Mouse (Mus musculus): ENCODE data around the gene Bbs4. TPM values are rescaled to one million over a fixed set of nuclear protein-coding genes. Genes with fewer than 3 reads are reported as not detected.

Bbs4 gene
- total and polyA plus RNA-seq, 2 experiments from 2014 or later: 36.7 to 56.0 TPM

DNA sequence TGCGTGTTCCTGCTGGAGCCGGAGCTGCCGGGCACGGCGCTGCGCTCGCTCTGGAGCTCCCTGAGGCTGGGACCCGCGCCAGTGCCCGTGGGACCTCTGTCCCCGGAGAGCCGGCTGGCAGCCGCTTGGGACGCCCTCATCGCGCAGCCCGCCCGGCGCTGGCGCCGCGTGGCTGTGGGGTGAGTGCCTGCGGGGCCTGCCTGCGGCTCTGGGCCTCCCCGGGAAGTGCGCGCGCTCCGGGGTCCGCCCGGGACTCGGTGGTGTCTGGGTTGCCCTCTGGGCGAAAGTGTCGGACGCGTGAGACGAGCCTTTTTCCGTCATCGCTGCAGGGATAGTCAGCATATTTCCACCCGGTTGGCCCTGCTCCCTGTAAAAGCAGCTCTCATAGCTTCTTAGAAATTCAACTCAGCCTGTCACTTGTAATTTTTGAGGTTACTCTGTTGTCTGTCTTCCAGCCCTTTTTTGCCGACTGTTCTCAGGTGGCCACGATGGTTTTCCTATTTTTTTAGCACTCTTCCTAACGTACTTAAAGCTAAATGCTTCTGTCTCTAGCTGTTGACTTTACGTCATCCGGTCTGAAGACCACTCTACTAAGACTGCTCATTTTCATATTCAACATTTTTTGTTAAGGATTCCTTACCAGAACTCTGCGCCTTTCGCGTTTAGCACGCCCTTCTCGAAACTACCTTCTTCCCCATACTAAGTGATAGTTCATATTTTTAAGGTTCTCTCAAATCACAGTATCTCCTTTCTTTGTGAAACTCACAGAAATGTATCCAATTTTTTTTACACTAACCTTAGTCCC is 61.4 kb downstream of the Bbs4 start:
- WGBS: 4% methylated on average over 41 of the region's 50 CpGs
- ATAC-seq (ENCODE audit: low FRiP score) (no peak; the same call in 1 of the 2 replicates), DNase-seq (ENCODE audit: low spot score) (no peak)
- no peak for TF ChIP-seq CTCF (IDR thresholded peaks at IDR 0.05)
- Histone ChIP-seq H3K27me3 (ENCODE audit: insufficient read depth, low read length) (no peaks in the 10 kb centered on the region), H3K9ac (replicated peaks; ENCODE audit: low read length, poor library complexity, severe bottlenecking) (peak overlapping the region; percentile 83), H3K36me3 (ENCODE audit: insufficient read depth, low read length) (no peaks in the 10 kb centered on the region), H3K9me3 (ENCODE audit: low read length) (no peaks in the 10 kb centered on the region), H3K4me3 (ENCODE audit: low read depth, low read length) (peak overlapping the region; percentile 89), H3K4me1 (ENCODE audit: insufficient read depth, low read length) (peaks cover 6% of the 10 kb centered on the region; the same call in 1 of the 2 replicates), H3K27ac (ENCODE audit: low read depth, low read length) (peak overlapping the region; percentile 90), H3K4me2 (ENCODE audit: low read depth, low read length, poor library complexity, severe bottlenecking) (peak overlapping the region; percentile 70)

DNA sequence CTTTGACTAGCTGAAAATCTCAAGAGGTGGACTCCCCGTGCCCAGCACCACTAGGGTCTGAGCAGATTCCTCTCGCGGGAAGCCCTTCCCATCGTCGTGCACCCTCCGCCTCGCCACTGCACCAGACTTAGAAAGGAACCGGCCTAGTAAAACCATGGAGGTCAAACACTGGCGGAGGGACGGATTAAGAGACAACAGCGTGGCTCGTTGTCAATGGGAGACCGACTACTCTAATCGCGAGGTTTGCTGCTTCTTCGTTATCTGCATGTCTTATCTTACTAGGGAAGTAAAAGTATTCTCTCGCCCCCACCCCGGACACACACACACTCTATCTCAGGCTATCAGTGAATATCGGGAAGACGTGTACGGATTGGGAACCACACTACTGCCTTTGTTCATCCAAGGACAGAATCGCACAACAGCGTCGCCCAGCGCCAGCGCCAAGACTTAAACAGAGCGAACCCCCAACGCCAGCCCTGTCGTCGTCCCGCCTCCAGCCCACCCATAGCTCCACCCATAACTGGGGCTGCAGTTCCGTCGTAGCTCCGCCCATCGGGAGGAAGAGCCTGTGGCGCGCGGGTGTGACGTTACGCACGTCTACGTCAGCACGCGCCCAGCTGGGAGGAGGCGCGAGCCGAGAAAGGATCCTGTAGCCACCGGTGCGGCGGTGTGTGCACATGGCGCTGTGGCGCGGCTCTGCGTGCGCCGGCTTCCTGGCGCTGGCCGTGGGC is 62.2 kb downstream of the Bbs4 start, which contains the start of gene Adpgk:
TSS of gene Adpgk (plus strand) at position 602 of the 731 bp plus-strand sequence.
- Histone ChIP-seq H3K36me3 (ENCODE audit: insufficient read depth, low read length) (no peaks in the 10 kb centered on the region), H3K9me3 (ENCODE audit: low read length) (no peaks in the 10 kb centered on the region), H3K4me3 (ENCODE audit: low read depth, low read length) (peak within 1 kb of the TSS; percentile 89), H3K4me1 (ENCODE audit: insufficient read depth, low read length) (peaks cover 6% of the 10 kb centered on the region; the same call in 1 of the 2 replicates), H3K4me2 (ENCODE audit: low read depth, low read length, poor library complexity, severe bottlenecking) (peak within 1 kb of the TSS; percentile 70), H3K27me3 (ENCODE audit: insufficient read depth, low read length) (no peaks in the 10 kb centered on the region), H3K9ac (replicated peaks; ENCODE audit: low read length, poor library complexity, severe bottlenecking) (peak within 1 kb of the TSS; percentile 83), H3K27ac (ENCODE audit: low read depth, low read length) (peak within 1 kb of the TSS; percentile 91)
- WGBS: under 1% methylated on average over 55 of the region's 58 CpGs
- DNase-seq (ENCODE audit: low spot score) (peak; percentile 100), ATAC-seq (ENCODE audit: low FRiP score) (peak; percentile 99)
- TF ChIP-seq CTCF (IDR thresholded peaks at IDR 0.05): peak; percentile 84

DNA sequence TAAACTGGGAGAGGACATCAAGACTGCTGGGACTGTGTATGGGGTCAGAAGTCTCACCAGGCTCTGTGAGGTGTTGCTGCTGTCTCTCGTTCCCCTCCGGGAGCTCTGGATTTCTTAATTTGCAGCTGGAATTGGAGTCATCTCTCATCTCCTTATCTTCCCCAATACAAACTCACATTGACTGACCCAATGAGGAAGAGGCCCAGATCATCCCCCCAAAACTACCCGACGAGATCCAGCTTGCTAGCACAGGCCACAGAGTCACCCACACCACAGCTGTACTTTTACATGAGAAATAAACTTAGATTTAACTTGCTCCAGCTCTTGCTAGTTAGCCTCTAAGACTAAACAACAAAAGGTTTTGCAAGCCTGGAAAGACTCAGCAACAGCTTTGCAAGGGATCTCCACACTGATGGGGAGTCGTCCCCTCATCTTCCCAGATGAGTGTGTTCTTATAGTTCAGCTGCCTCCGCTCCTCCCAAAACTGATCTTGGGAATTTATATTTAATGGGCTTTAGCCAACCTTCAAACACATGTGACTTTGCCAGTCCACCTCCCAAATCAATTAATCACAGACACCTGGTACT is 63.7 kb downstream of the Bbs4 start:
- 82% methylated on average over 6 of the region's 6 CpGs for WGBS
- no peak for ATAC-seq (ENCODE audit: low FRiP score)
- H3K36me3 ChIP-seq (ENCODE audit: insufficient read depth, low read length): no peaks in the 10 kb centered on the region

DNA sequence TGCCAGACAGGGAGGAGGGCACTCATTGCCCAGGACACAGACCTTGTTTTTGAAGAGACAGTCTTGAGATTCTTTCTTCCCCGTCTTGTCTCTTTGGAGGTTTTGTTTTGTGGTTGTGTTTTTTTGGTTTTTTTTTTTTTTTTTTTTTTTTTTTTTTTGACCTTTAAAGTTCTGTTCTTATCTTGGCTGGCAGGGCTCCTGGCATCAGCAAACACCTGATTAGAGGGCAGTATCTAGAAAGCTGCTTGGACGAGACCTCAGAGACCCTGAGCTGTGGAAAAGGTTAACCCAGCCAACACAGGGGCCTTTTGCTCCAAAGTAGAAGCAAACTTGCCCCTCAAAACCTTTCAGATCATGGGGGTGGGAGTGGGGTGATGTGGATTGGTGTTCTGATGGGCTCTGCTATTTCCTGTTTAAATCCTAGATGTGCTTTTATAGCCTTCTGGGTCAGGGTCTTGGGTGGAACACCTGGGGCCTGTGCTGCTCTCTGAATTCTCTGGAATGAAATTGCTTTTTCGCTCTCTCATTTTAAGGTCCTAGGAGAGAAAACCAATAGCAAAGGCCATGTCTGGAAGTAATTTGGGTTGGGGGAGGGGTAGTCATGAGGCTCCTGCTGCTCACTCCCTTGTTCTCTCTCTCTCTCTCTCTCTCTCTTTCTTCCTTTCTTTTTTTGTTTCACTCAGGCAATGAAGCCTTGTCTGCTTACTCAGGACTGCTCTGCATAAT is 64.5 kb downstream of the Bbs4 start:
- DNase-seq (ENCODE audit: low spot score) (no peak), ATAC-seq (ENCODE audit: low FRiP score) (no peak)
- TF ChIP-seq CTCF (IDR thresholded peaks at IDR 0.05): no peak
- Histone ChIP-seq H3K36me3 (ENCODE audit: insufficient read depth, low read length) (no peaks in the 10 kb centered on the region), H3K9me3 (ENCODE audit: low read length) (no peaks in the 10 kb centered on the region), H3K27me3 (ENCODE audit: insufficient read depth, low read length) (no peaks in the 10 kb centered on the region), H3K4me3 (ENCODE audit: low read depth, low read length) (no peak overlapping the region), H3K4me1 (ENCODE audit: insufficient read depth, low read length) (peaks cover 6% of the 10 kb centered on the region; the same call in 1 of the 2 replicates), H3K27ac (ENCODE audit: low read depth, low read length) (no peak overlapping the region), H3K4me2 (ENCODE audit: low read depth, low read length, poor library complexity, severe bottlenecking) (no peak overlapping the region), H3K9ac (replicated peaks; ENCODE audit: low read length, poor library complexity, severe bottlenecking) (no peak overlapping the region)
- WGBS: 78% methylated on average over 3 of the region's 3 CpGs

More for the DNA sequence above, 63.7 kb downstream of the Bbs4 start:
- no peaks in the 10 kb centered on the region for H3K27me3 ChIP-seq (ENCODE audit: insufficient read depth, low read length)
- H3K4me3 ChIP-seq (ENCODE audit: low read depth, low read length): no peak overlapping the region
- no peaks in the 10 kb centered on the region for H3K9me3 ChIP-seq (ENCODE audit: low read length)
- TF ChIP-seq CTCF (IDR thresholded peaks at IDR 0.05): no peak
- H3K27ac ChIP-seq (ENCODE audit: low read depth, low read length): no peak overlapping the region
- peaks cover 6% of the 10 kb centered on the region; the same call in 1 of the 2 replicates for H3K4me1 ChIP-seq (ENCODE audit: insufficient read depth, low read length)
- no peak overlapping the region for H3K9ac ChIP-seq (replicated peaks; ENCODE audit: low read length, poor library complexity, severe bottlenecking)
- no peak overlapping the region for H3K4me2 ChIP-seq (ENCODE audit: low read depth, low read length, poor library complexity, severe bottlenecking)
- DNase-seq (ENCODE audit: low spot score): no peak

DNA sequence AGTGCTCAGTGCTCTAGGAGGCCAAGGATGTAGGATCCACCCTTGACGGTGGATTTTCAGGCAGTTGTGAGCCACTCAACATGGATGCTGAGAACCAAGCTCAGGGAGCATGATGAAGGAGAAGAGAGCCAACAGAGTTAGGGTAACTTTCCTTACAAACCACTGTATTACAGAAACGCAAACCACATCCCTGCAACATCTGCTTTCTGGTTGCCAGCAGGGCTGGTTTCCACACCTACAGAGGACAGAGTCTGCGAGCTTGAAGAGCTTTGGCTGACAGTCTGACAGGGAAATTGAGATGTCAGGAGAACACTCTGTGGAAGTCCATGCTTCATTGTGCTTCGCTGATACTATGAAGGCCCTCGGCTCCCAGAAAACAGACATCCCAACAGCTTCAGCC is 65.2 kb downstream of the Bbs4 start:
- peaks cover 5% of the 10 kb centered on the region; the same call in 1 of the 2 replicates for H3K4me1 ChIP-seq (ENCODE audit: insufficient read depth, low read length)
- no peak for TF ChIP-seq CTCF (IDR thresholded peaks at IDR 0.05)
- H3K9me3 ChIP-seq (ENCODE audit: low read length): no peaks in the 10 kb centered on the region
- no peak for DNase-seq (ENCODE audit: low spot score)
- no peak overlapping the region for H3K4me3 ChIP-seq (ENCODE audit: low read depth, low read length)
- 73% methylated on average over 5 of the region's 5 CpGs for WGBS
- H3K27ac ChIP-seq (ENCODE audit: low read depth, low read length): no peak overlapping the region
- no peaks in the 10 kb centered on the region for H3K36me3 ChIP-seq (ENCODE audit: insufficient read depth, low read length)
- H3K27me3 ChIP-seq (ENCODE audit: insufficient read depth, low read length): no peaks in the 10 kb centered on the region
- H3K4me2 ChIP-seq (ENCODE audit: low read depth, low read length, poor library complexity, severe bottlenecking): no peak overlapping the region
- no peak overlapping the region for H3K9ac ChIP-seq (replicated peaks; ENCODE audit: low read length, poor library complexity, severe bottlenecking)
- ATAC-seq (ENCODE audit: low FRiP score): no peak
